Mouse (Mus musculus): Measurements from ENCODE around the gene Prokr1.

GRCm38 (mm10) chr6:87542027-87542426 is 48.5 kb downstream of the Prokr1 start:
- TF ChIP-seq POLR2A (IDR thresholded peaks at IDR 0.05; ENCODE audit: low read depth, low read length), result no peak
- TF ChIP-seq CTCF (IDR thresholded peaks at IDR 0.05; ENCODE audit: extremely low read depth, insufficient read length, insufficient replicate concordance, low read depth, low read length), result peak; percentile 7; the same call in 1 of the 2 replicates

All from small intestine, adult 2 months (tissue).